Mouse (Mus musculus) liver, adult 2 months (tissue): Measurements from ENCODE around the gene Vgll1. TPM values are rescaled to one million over a fixed set of nuclear protein-coding genes. Genes with fewer than 3 reads are reported as not detected.
A peak's percentile ranks its signal among the peaks of the same experiment; 100 is the strongest.

Source experiments
- DNase-seq: peaks from one replicate; pipeline ENCODE4 v3.0.0-alpha.2; 2011; ENCODE audit warnings: low read depth, low spot score; ENCODE audit errors: extremely low read depth
- H3K27ac ChIP-seq: fragments of 200-500 bp; replicated peaks from 2 replicates; pipeline ENCODE4 v1.5.1; 2012; ENCODE audit warnings: low read depth, mild to moderate bottlenecking, control low read depth, inconsistent platforms, low read length; ENCODE audit not compliant: insufficient read depth
- H3K27me3 ChIP-seq: fragments of 200-500 bp; 2 replicates; pipeline ENCODE4 v1.6.1; 2012; ENCODE audit warnings: mild to moderate bottlenecking, moderate library complexity, low read length, inconsistent platforms; ENCODE audit not compliant: control insufficient read depth, insufficient read depth
- H3K36me3 ChIP-seq: fragments of 200-500 bp; 2 replicates; pipeline ENCODE4 v1.6.1; 2012; ENCODE audit warnings: low read length, inconsistent platforms; ENCODE audit not compliant: control insufficient read depth, insufficient read depth
- H3K4me1 ChIP-seq: fragments of 200-500 bp; 2 replicates; pipeline ENCODE4 v1.6.1; 2011; ENCODE audit warnings: low read length; ENCODE audit not compliant: control insufficient read depth, insufficient read depth
- H3K4me3 ChIP-seq: fragments of 200-500 bp; 2 replicates; pipeline ENCODE4 v1.5.1; 2011; ENCODE audit warnings: low read depth, mild to moderate bottlenecking, control low read depth, low read length, moderate library complexity; ENCODE audit not compliant: insufficient read depth
- H3K79me2 ChIP-seq: fragments of 200-500 bp; 2 replicates; pipeline ENCODE4 v1.6.1; 2012; ENCODE audit warnings: inconsistent platforms, mild to moderate bottlenecking, low read length, moderate library complexity; ENCODE audit not compliant: control insufficient read depth, insufficient read depth
- H3K9ac ChIP-seq: fragments of 200-500 bp; 2 replicates; pipeline ENCODE4 v1.6.1; 2012; ENCODE audit warnings: low read depth, mild to moderate bottlenecking, control low read depth, inconsistent platforms, low read length
- CTCF ChIP-seq: fragments of 200-500 bp; IDR thresholded peaks from 2 replicates; pipeline ENCODE4 v1.5.1; 2011; ENCODE audit warnings: low read depth, low read length, control low read depth
- POLR2A ChIP-seq: fragments of 200-500 bp; IDR thresholded peaks from 2 replicates; pipeline ENCODE4 v1.6.1; 2011; ENCODE audit warnings: low read length, control low read depth; ENCODE audit not compliant: insufficient read depth; ENCODE audit errors: extremely low read depth
- WGBS: fragments of 180-500 bp; shearing (Covaris S2); methylation state at CpG from one replicate; pipeline ENCODE4 v1.1.7; 2018; 5-methylcytosine and 5-hydroxymethylcytosine counted together
- polyA plus RNA-seq: library from polyadenylated mRNA; depleted of rRNA; stranded (reverse); fragments of >200 nt; gene quantifications from 2 replicates; pipeline ENCODE4 v1.2.3, GENCODE M21; 2012
- total RNA-seq: library from RNA; depleted of rRNA; stranded (reverse); fragments of >200 nt; gene quantifications from 2 replicates; pipeline ENCODE4 v1.2.3, GENCODE M21; 2014

Vgll1 gene
- total and polyA plus RNA-seq, 2 experiments, result not detected

DNA sequence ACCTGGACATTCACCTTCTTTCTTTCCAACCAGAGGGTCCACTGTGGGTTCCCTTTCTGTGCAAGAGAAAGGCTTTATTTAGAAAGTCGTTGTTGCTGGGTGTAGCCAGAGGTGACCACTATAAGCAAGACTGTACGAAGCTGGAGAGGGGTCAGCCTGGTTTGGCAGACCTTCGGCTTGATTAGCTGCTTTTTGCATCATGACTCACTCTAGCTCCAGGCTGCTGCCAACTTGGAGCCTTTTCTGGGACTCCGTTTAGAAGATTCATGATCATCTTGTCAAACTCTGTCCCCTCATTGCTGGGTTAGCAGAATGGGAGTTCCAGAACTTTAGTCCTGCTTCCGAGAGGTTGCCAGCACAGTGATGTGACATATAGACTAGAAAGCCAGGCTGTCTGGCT lies 6.4 kb upstream of the Vgll1 start:
- TF ChIP-seq CTCF (no peak), POLR2A (no peak)
- DNase-seq, result no peak
- Histone ChIP-seq H3K36me3 (no peaks in the 10 kb centered on the region), H3K4me1 (no peaks in the 10 kb centered on the region), H3K4me3 (no peak overlapping the region), H3K27me3 (no peaks in the 10 kb centered on the region), H3K9ac (no peak overlapping the region), H3K27ac (no peak overlapping the region), H3K79me2 (no peaks in the 10 kb centered on the region)
- 80% methylated on average over 5 of the region's 5 CpGs for WGBS

DNA sequence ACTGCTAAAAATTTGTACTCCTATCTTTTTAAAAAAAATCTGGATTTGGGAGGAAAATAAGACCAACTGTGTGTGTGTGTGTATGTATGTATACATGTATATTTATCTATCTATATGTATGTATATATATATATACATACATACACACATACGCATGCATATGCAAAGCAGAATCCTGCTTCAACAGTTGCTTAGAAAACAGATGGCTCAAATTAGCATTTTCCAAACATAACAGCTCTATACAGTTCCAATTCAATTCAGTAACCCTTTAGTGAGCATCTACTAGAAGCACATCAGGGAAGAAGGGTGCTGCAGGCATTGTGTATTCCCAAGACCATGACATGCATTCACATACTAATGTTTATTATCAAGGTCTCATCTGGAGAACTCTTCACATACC lies 15.5 kb downstream of the Vgll1 start:
- Histone ChIP-seq H3K27ac (no peak overlapping the region), H3K9ac (no peak overlapping the region), H3K79me2 (no peaks in the 10 kb centered on the region), H3K4me3 (no peak overlapping the region), H3K36me3 (no peaks in the 10 kb centered on the region), H3K4me1 (no peaks in the 10 kb centered on the region), H3K27me3 (no peaks in the 10 kb centered on the region)
- no peak for TF ChIP-seq CTCF
- TF ChIP-seq POLR2A, result no peak
- 90% methylated on average over 1 of the region's 1 CpGs for WGBS
- no peak for DNase-seq

DNA sequence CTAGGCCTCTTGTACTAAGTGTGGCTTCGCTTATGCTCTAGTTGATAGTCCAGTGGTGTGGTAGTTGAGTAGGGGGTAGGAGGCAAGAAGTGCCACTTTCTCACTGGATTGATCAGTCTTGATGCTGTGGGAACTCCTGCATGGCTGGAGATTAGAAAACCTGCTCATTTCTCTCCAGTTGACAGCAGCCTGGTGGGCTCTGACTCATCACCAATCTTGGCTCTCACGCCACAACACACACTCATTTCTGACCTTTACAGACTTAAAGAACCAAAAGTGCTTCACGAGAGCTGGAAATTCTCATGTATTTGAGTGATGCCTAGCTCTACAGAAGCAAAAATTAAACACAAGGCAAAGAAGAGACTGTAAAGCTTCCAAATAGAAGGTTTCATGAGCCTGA lies 19.1 kb downstream of the Vgll1 start:
- no peak overlapping the region for H3K9ac ChIP-seq
- no peaks in the 10 kb centered on the region for H3K36me3 ChIP-seq
- no peaks in the 10 kb centered on the region for H3K79me2 ChIP-seq
- H3K27ac ChIP-seq, result no peak overlapping the region
- TF ChIP-seq CTCF, result no peak
- TF ChIP-seq POLR2A, result no peak
- H3K4me1 ChIP-seq, result no peaks in the 10 kb centered on the region
- no peak for DNase-seq
- no peaks in the 10 kb centered on the region for H3K27me3 ChIP-seq
- WGBS, result 87% methylated on average over 3 of the region's 3 CpGs
- H3K4me3 ChIP-seq, result no peak overlapping the region

DNA sequence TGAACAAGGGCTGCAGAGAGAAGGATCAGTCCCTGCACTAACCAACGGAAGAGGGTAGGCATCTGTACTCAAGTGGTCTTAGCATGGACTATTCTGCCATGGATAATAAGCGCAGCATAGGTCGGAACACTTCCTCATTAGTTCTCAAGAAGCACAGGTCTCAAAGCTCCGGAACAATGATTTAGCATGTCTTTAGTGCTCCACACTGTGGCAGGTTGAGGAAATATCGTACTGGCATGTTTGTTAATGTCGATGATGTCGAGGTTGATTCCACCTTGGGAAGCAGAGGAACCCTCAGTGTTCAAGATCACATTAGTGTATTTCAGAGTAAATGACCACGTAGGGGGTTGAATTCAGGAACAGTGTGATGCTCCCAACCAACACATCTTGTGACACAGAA lies 30.2 kb downstream of the Vgll1 start:
- H3K79me2 ChIP-seq, result no peaks in the 10 kb centered on the region
- no peak for DNase-seq
- TF ChIP-seq POLR2A, result no peak
- no peaks in the 10 kb centered on the region for H3K4me1 ChIP-seq
- H3K9ac ChIP-seq, result no peak overlapping the region
- no peak overlapping the region for H3K4me3 ChIP-seq
- H3K27me3 ChIP-seq, result no peaks in the 10 kb centered on the region
- no peaks in the 10 kb centered on the region for H3K36me3 ChIP-seq
- WGBS, result 74% methylated on average over 8 of the region's 8 CpGs
- H3K27ac ChIP-seq, result no peak overlapping the region

DNA sequence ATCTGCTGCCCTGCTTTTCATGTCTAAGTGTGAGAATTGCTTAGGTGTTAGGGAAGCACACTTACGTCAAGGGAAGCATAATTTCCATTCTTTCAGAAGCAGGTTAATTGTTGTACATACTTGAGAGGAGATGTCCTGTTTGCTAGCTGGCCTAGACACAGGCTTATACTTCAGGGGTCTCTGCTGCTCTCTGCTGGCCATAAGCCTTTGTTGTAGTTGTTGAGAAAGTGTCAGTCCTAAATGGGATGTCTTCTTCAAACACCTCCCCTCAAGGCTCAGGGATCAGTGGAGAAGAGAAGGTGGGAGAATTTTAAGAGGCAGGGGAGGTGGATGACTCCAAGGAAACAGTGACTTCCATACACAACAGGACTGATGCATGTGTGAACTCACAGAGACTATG lies 32.9 kb downstream of the Vgll1 start:
- DNase-seq, result no peak
- Histone ChIP-seq H3K9ac (no peak overlapping the region), H3K4me3 (no peak overlapping the region), H3K27ac (no peak overlapping the region), H3K4me1 (no peaks in the 10 kb centered on the region), H3K36me3 (no peaks in the 10 kb centered on the region), H3K79me2 (no peaks in the 10 kb centered on the region), H3K27me3 (no peaks in the 10 kb centered on the region)
- no peak for TF ChIP-seq CTCF
- no peak for TF ChIP-seq POLR2A
- WGBS, result 87% methylated on average over 1 of the region's 1 CpGs

DNA sequence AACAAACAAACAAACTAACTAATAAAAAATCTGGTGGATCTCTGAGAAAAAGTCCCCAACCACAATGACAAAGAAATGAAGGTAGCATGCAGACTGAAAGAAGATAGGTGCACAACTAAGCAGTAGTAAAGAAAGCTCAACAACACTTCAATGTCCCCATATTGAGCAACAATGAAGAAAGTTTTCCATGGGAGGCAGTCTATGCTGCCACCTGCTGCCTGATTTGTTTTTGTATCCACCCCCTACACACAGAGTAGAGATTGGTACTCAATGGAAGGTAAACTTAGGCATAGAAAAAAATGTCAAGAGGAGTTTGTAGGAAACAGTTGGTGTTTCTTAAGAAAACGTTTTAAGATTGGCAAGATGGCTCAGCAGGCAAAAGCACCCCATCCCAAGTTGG lies 42.7 kb downstream of the Vgll1 start:
- TF ChIP-seq CTCF, result no peak
- no peak for TF ChIP-seq POLR2A
- Histone ChIP-seq H3K27me3 (no peaks in the 10 kb centered on the region), H3K9ac (no peak overlapping the region), H3K79me2 (no peaks in the 10 kb centered on the region), H3K36me3 (no peaks in the 10 kb centered on the region), H3K27ac (no peak overlapping the region), H3K4me3 (no peak overlapping the region), H3K4me1 (no peaks in the 10 kb centered on the region)
- WGBS, result 12% methylated on average over 1 of the region's 1 CpGs
- peak; percentile 1 for DNase-seq

DNA sequence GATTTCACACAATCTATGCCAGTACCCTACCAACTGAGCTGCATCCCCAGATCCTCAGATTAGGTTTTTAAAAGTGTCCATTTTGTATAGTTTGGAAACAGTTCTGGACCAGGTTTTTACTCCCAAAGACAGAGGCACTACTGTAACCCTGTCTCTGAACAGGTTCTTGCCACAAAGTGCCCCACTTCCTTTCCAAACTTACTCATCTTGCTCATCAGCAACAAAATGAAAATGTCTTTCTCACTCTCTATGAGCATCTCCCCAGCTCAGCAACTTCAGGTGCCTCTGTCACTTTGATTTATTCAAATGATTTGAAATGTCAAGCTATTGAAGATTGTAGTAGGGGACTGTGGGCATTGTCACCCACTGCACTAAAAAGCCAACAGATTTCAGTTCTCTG lies 49.7 kb downstream of the Vgll1 start:
- TF ChIP-seq CTCF (no peak), POLR2A (no peak)
- Histone ChIP-seq H3K27me3 (no peaks in the 10 kb centered on the region), H3K79me2 (no peaks in the 10 kb centered on the region)

More for the DNA sequence above, 49.7 kb downstream of the Vgll1 start:
- no peak for DNase-seq
- Histone ChIP-seq H3K4me3 (no peak overlapping the region), H3K36me3 (no peaks in the 10 kb centered on the region), H3K9ac (no peak overlapping the region), H3K4me1 (no peaks in the 10 kb centered on the region), H3K27ac (no peak overlapping the region)
